ENCODE assay signal across 17 mouse cellular contexts in the genomic region with DNA sequence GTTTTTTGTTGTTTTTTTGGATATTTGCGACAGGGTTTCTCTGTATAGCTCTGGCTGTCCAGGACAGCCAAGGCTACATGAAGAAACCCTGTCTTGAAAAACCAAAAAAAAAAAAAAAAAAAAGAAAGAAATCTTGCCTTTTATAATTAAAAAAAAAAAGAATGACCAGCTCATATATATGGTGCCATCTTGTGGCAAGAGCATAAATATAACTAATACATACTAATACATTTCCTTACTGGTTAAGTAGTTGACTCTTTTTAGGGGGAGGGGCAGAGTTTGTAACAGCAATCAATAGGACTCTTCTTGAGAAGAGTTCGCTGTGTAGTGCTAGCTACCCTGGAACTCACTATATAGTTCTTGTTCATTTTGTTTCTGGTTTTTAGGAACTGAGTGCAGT. TPM values are rescaled to one million over a fixed set of nuclear protein-coding genes. Genes with fewer than 3 reads are reported as not detected.
DNase-seq lines count a peak whose midpoint lies in the region; ATAC-seq and TF ChIP-seq lines count a peak whose summit lies in the region.
"Had no signal": no experiment of that assay in that cellular context is flagged by ENCODE, and none has a peak within 500 bp of the region (broad histone marks: within the 10 kb centered on the region; RNA-seq: fewer than 3 reads in every experiment).

No protein-coding gene starts in this region.

- peak; percentile 33 for DNase-seq in midbrain, embryonic 14.5 days
- DNase-seq in MN1 (ENCODE audit: low spot score): peak; percentile 38
- DNase-seq in cerebellum, adult 9-11 months: no peak
- no peak for DNase-seq in kidney, postnatal 10 days
- DNase-seq: cerebellum, adult 18-20 months; forebrain, postnatal 0 days; gastrocnemius, postnatal 14 days; kidney, adult 18-20 months; retina, postnatal 1 day had no signal

- H3K27ac ChIP-seq in intestine, postnatal 0 days (ENCODE audit: low read depth, low read length): no peak overlapping the region
- no peak overlapping the region for H3K27ac ChIP-seq in intestine, embryonic 15.5 days
- H3K27ac ChIP-seq in midbrain, embryonic 14.5 days (replicated peaks; ENCODE audit: low read depth, low read length): no peak overlapping the region
- no peak overlapping the region for H3K27ac ChIP-seq in midbrain, embryonic 13.5 days
- H3K27ac ChIP-seq: hindbrain, embryonic 10.5 days; limb, embryonic 15.5 days had no signal

- no peak overlapping the region for H3K4me3 ChIP-seq in intestine, postnatal 0 days (ENCODE audit: low read depth, low read length)
- no peak overlapping the region for H3K4me3 ChIP-seq in intestine, embryonic 15.5 days (replicated peaks)
- no peak overlapping the region for H3K4me3 ChIP-seq in midbrain, embryonic 14.5 days (replicated peaks; ENCODE audit: low read depth, low read length)
- H3K4me3 ChIP-seq in midbrain, embryonic 13.5 days (replicated peaks): no peak overlapping the region
- H3K4me3 ChIP-seq: erythroblast, embryonic 14.5 days; heart, embryonic 12.5 days; hindbrain, embryonic 10.5 days; limb, embryonic 15.5 days had no signal

- 0 out of 2 replicates have a peak, but pooled peaks cover 2% of the 10 kb centered on the region for H3K4me1 ChIP-seq in intestine, postnatal 0 days (replicated peaks; ENCODE audit: control insufficient read depth, insufficient read depth, low read length)
- peaks cover 4% of the 10 kb centered on the region for H3K4me1 ChIP-seq in intestine, embryonic 15.5 days (replicated peaks)
- peaks cover 3% of the 10 kb centered on the region for H3K4me1 ChIP-seq in midbrain, embryonic 14.5 days (ENCODE audit: control insufficient read depth, insufficient read depth, low read length)
- H3K4me1 ChIP-seq in midbrain, embryonic 13.5 days (replicated peaks): peaks cover 4% of the 10 kb centered on the region

- H3K36me3 ChIP-seq in intestine, postnatal 0 days (ENCODE audit: control insufficient read depth, insufficient read depth): peaks cover 11% of the 10 kb centered on the region; the same call in 1 of the 2 replicates
- H3K36me3 ChIP-seq in intestine, embryonic 15.5 days: no peaks in the 10 kb centered on the region
- peaks cover 16% of the 10 kb centered on the region for H3K36me3 ChIP-seq in midbrain, embryonic 14.5 days (ENCODE audit: control insufficient read depth, insufficient read depth, low read length)
- peaks cover 18% of the 10 kb centered on the region for H3K36me3 ChIP-seq in midbrain, embryonic 13.5 days

- TF ChIP-seq CTCF in intestine, postnatal 0 days (IDR thresholded peaks at IDR 0.05; ENCODE audit: low read depth): peak; percentile 28; the same call in 1 of the 2 replicates

- no peaks in the 10 kb centered on the region for H3K9me3 ChIP-seq in intestine, postnatal 0 days (ENCODE audit: control insufficient read depth)
- no peaks in the 10 kb centered on the region for H3K9me3 ChIP-seq in intestine, embryonic 15.5 days
- H3K9me3 ChIP-seq in midbrain, embryonic 14.5 days (ENCODE audit: control insufficient read depth, low read length): no peaks in the 10 kb centered on the region
- H3K9me3 ChIP-seq in midbrain, embryonic 13.5 days: no peaks in the 10 kb centered on the region
- H3K9me3 ChIP-seq: G1E; heart, embryonic 12.5 days; hindbrain, embryonic 10.5 days; limb, embryonic 15.5 days had no signal

- H3K9ac ChIP-seq in intestine, postnatal 0 days (ENCODE audit: low read depth, low read length): no peak overlapping the region
- no peak overlapping the region for H3K9ac ChIP-seq in intestine, embryonic 15.5 days
- no peak overlapping the region for H3K9ac ChIP-seq in midbrain, embryonic 14.5 days (replicated peaks; ENCODE audit: low read length)
- H3K9ac ChIP-seq in midbrain, embryonic 13.5 days (replicated peaks): no peak overlapping the region
- H3K9ac ChIP-seq: forebrain, postnatal 0 days; heart, embryonic 12.5 days; limb, embryonic 15.5 days had no signal

- no peak overlapping the region for H3K4me2 ChIP-seq in intestine, postnatal 0 days (replicated peaks; ENCODE audit: low read depth)
- no peak overlapping the region for H3K4me2 ChIP-seq in intestine, embryonic 15.5 days (replicated peaks)
- H3K4me2 ChIP-seq in midbrain, embryonic 14.5 days (ENCODE audit: low read length): no peak overlapping the region
- H3K4me2 ChIP-seq in midbrain, embryonic 13.5 days (replicated peaks): no peak overlapping the region
- H3K4me2 ChIP-seq: heart, embryonic 12.5 days; limb, embryonic 15.5 days had no signal

- H3K27me3 ChIP-seq in intestine, postnatal 0 days (replicated peaks; ENCODE audit: control insufficient read depth, insufficient read depth, low read length): no peaks in the 10 kb centered on the region
- H3K27me3 ChIP-seq in intestine, embryonic 15.5 days (replicated peaks): no peaks in the 10 kb centered on the region
- no peaks in the 10 kb centered on the region for H3K27me3 ChIP-seq in midbrain, embryonic 14.5 days (ENCODE audit: control insufficient read depth, insufficient read depth, low read length)
- no peaks in the 10 kb centered on the region for H3K27me3 ChIP-seq in midbrain, embryonic 13.5 days
- H3K27me3 ChIP-seq: heart, embryonic 12.5 days; limb, embryonic 15.5 days had no signal

- no peak for ATAC-seq in intestine, postnatal 0 days
- no peak for ATAC-seq in intestine, embryonic 15.5 days
- ATAC-seq in midbrain, embryonic 14.5 days (ENCODE audit: low FRiP score, low TSS enrichment): no peak
- ATAC-seq in midbrain, embryonic 13.5 days: no peak
- ATAC-seq: forebrain, postnatal 0 days had no signal

- 78% methylated on average over 2 of the region's 2 CpGs for WGBS in intestine, postnatal 0 days
- WGBS in intestine, embryonic 15.5 days: 84% methylated on average over 2 of the region's 2 CpGs
- 87% methylated on average over 2 of the region's 2 CpGs for WGBS in midbrain, embryonic 14.5 days
- WGBS in midbrain, embryonic 13.5 days: 89% methylated on average over 2 of the region's 2 CpGs

RNA-seq across cellular contexts. Expression of gene Akt2, which starts 3.6 kb away (rescaled TPM):
- polyA plus RNA-seq in intestine, postnatal 0 days (2015; fragmentation: Nextera tagmentation; extraction: Ambion mirVana): 35.8 and 36.4 TPM in 2 replicates
- polyA plus RNA-seq in intestine, embryonic 15.5 days (2015; fragmentation: Nextera tagmentation; extraction: Ambion mirVana): 68.4 and 71.1 TPM in 2 replicates
- 51.0 and 67.0 TPM in 2 replicates for polyA plus RNA-seq in midbrain, embryonic 14.5 days (2014; fragmentation: Nextera tagmentation; extraction: Ambion mirVana)
- 64.3 and 67.4 TPM in 2 replicates for polyA plus RNA-seq in midbrain, embryonic 13.5 days (2015; fragmentation: Nextera tagmentation; extraction: Ambion mirVana)

RNA-seq across cellular contexts. Expression of gene 2310022A10Rik, which starts 34.7 kb away (rescaled TPM):
- polyA plus RNA-seq in intestine, postnatal 0 days (2015; fragmentation: Nextera tagmentation; extraction: Ambion mirVana): 9.0 and 10.2 TPM in 2 replicates
- 21.7 and 24.1 TPM in 2 replicates for polyA plus RNA-seq in intestine, embryonic 15.5 days (2015; fragmentation: Nextera tagmentation; extraction: Ambion mirVana)
- polyA plus RNA-seq in midbrain, embryonic 14.5 days (2014; fragmentation: Nextera tagmentation; extraction: Ambion mirVana): 26.3 and 35.3 TPM in 2 replicates
- polyA plus RNA-seq in midbrain, embryonic 13.5 days (2015; fragmentation: Nextera tagmentation; extraction: Ambion mirVana): 34.6 and 36.6 TPM in 2 replicates

RNA-seq across cellular contexts. Expression of gene Pld3, which starts 34.7 kb away (rescaled TPM):
- polyA plus RNA-seq in intestine, postnatal 0 days (2015; fragmentation: Nextera tagmentation; extraction: Ambion mirVana): 45.8 and 48.7 TPM in 2 replicates
- 64.5 and 65.0 TPM in 2 replicates for polyA plus RNA-seq in intestine, embryonic 15.5 days (2015; fragmentation: Nextera tagmentation; extraction: Ambion mirVana)
- 114 and 134 TPM in 2 replicates for polyA plus RNA-seq in midbrain, embryonic 14.5 days (2014; fragmentation: Nextera tagmentation; extraction: Ambion mirVana)
- 107 and 110 TPM in 2 replicates for polyA plus RNA-seq in midbrain, embryonic 13.5 days (2015; fragmentation: Nextera tagmentation; extraction: Ambion mirVana)

Comparison
In these comparisons a context has a peak if more than half of its experiments do, and no peak if none do; other contexts are left out.
1. DNase-seq: peak in midbrain, embryonic 14.5 days (single experiment) and MN1 (single experiment); none in cerebellum, adult 9-11 months (single experiment) and kidney, postnatal 10 days (single experiment).